8 mouse cellular contexts compared by ENCODE assay signal in genomic region chr10:4079643-4080244, GRCm38 (mm10).
DNase-seq lines count a peak whose midpoint lies in the region; ATAC-seq and TF ChIP-seq lines count a peak whose summit lies in the region.

No protein-coding gene starts in this region.

- DNase-seq in 416B (ENCODE audit: low read depth) (peak; percentile 70), ZHBTc4 (ENCODE audit: low read depth, low spot score) (peak; percentile 85)
- peak; percentile 54 for DNase-seq in forebrain, postnatal 0 days
- DNase-seq in heart, postnatal 14 days = peak; percentile 78 to 82
- DNase-seq in layer of hippocampus, adult 11-12 months (ENCODE audit: low spot score) = peak; percentile 64
- peak; percentile 62 for DNase-seq in right cerebral cortex, postnatal 25 days
- no peak for DNase-seq in c-Kit-positive CD71-positive TER-119-positive erythroid progenitor cells, embryonic 14.5 days (ENCODE audit: low spot score)

- no peaks in the 10 kb centered on the region for H3K4me1 ChIP-seq in forebrain, postnatal 0 days (ENCODE audit: insufficient read depth)
- H3K4me1 ChIP-seq in liver, embryonic 16.5 days (ENCODE audit: control insufficient read depth, low read depth, low read length) = peaks cover 2% of the 10 kb centered on the region; the same call in 1 of the 2 replicates

- WGBS in forebrain, postnatal 0 days = 46% methylated on average over 15 of the region's 15 CpGs
- 31% methylated on average over 15 of the region's 15 CpGs for WGBS in liver, embryonic 16.5 days (ENCODE audit: insufficient replicate concordance)

- no peak for TF ChIP-seq CTCF in forebrain, postnatal 0 days (IDR thresholded peaks at IDR 0.05; ENCODE audit: low read depth)

- intact Hi-C loops in heart, postnatal 14 days (cut with DNase I) = loop anchor here (5.0 kb wide), 1 partner anchor 43 kb away; no protein-coding TSS in a partner anchor

- H3K36me3 ChIP-seq in forebrain, postnatal 0 days (ENCODE audit: insufficient read depth) = no peaks in the 10 kb centered on the region
- H3K36me3 ChIP-seq in liver, embryonic 16.5 days (ENCODE audit: control insufficient read depth, insufficient read depth) = no peaks in the 10 kb centered on the region

- H3K9ac ChIP-seq in forebrain, postnatal 0 days = no peak overlapping the region
- H3K9ac ChIP-seq in liver, embryonic 16.5 days (ENCODE audit: low read depth, low read length) = no peak overlapping the region

- no peaks in the 10 kb centered on the region for H3K27me3 ChIP-seq in forebrain, postnatal 0 days (ENCODE audit: insufficient read depth, low read length)
- H3K27me3 ChIP-seq in liver, embryonic 16.5 days (ENCODE audit: control insufficient read depth, insufficient read depth, low read depth, low read length) = no peaks in the 10 kb centered on the region

- H3K9me3 ChIP-seq in forebrain, postnatal 0 days (ENCODE audit: low read length) = no peaks in the 10 kb centered on the region
- H3K9me3 ChIP-seq in liver, embryonic 16.5 days (replicated peaks; ENCODE audit: control insufficient read depth, low read length) = no peaks in the 10 kb centered on the region

- H3K27ac ChIP-seq in forebrain, postnatal 0 days (ENCODE audit: low read depth, low read length) = peak overlapping the region; percentile 51; the same call in 1 of the 2 replicates
- H3K27ac ChIP-seq in liver, embryonic 16.5 days (ENCODE audit: low read length) = no peak overlapping the region

- H3K4me3 ChIP-seq in forebrain, postnatal 0 days (ENCODE audit: low read depth, low read length) = no peak overlapping the region
- no peak overlapping the region for H3K4me3 ChIP-seq in liver, embryonic 16.5 days (ENCODE audit: low read depth, low read length)

- peak overlapping the region; percentile 9; the same call in 1 of the 2 replicates for H3K4me2 ChIP-seq in forebrain, postnatal 0 days (ENCODE audit: low read depth)
- H3K4me2 ChIP-seq in liver, embryonic 16.5 days (ENCODE audit: low read depth, low read length) = no peak overlapping the region; the same call in 1 of the 2 replicates

- ATAC-seq in forebrain, postnatal 0 days = peak; percentile 53; the same call in 1 of the 2 replicates
- ATAC-seq in liver, embryonic 16.5 days (ENCODE audit: low read depth) = peak; percentile 53; the same call in 1 of the 2 replicates
